Mouse (Mus musculus) kidney, embryonic 15.5 days (tissue): ENCODE data around the gene Npepl1. TPM values are rescaled to one million over a fixed set of nuclear protein-coding genes. Genes with fewer than 3 reads are reported as not detected.
A peak's percentile ranks its signal among the peaks of the same experiment; 100 is the strongest.

Experiments used
- ATAC-seq: fragments of 200-750 bp; cut with Nextera tagmentation; replicated peaks from 2 replicates; pipeline ENCODE4 v1.8.0; 2017; ENCODE audit warnings: moderate TSS enrichment; ENCODE audit not compliant: low FRiP score
- H3K27ac ChIP-seq: fragments of 300-500 bp; sonication (generic); 2 replicates; pipeline ENCODE4 v1.5.1; 2015; ENCODE audit warnings: mild to moderate bottlenecking, inconsistent platforms
- H3K27me3 ChIP-seq: fragments of 300-500 bp; sonication (generic); 2 replicates; pipeline ENCODE4 v1.6.1; 2015; ENCODE audit warnings: inconsistent platforms
- H3K36me3 ChIP-seq: fragments of 300-500 bp; sonication (generic); 2 replicates; pipeline ENCODE4 v1.6.1; 2015; ENCODE audit warnings: inconsistent platforms
- H3K4me1 ChIP-seq: fragments of 300-500 bp; sonication (generic); 2 replicates; pipeline ENCODE4 v1.6.1; 2015; ENCODE audit warnings: inconsistent platforms
- H3K4me2 ChIP-seq: fragments of 300-500 bp; sonication (generic); 2 replicates; pipeline ENCODE4 v1.6.1; 2015; ENCODE audit warnings: moderate library complexity, mild to moderate bottlenecking, inconsistent platforms
- H3K4me3 ChIP-seq: fragments of 300-500 bp; sonication (generic); replicated peaks from 2 replicates; pipeline ENCODE4 v1.5.1; 2015; ENCODE audit warnings: mild to moderate bottlenecking, inconsistent platforms
- H3K9ac ChIP-seq: fragments of 300-500 bp; sonication (generic); 2 replicates; pipeline ENCODE4 v1.6.1; 2015; ENCODE audit warnings: mild to moderate bottlenecking, inconsistent platforms
- H3K9me3 ChIP-seq: fragments of 300-500 bp; sonication (generic); replicated peaks from 2 replicates; pipeline ENCODE4 v1.6.1; 2016; ENCODE audit warnings: inconsistent platforms
- WGBS: fragments of 180-500 bp; shearing (Covaris S2); methylation state at CpG from one replicate; pipeline ENCODE4 v1.1.7; 2015; ENCODE audit warnings: mixed read lengths; 5-methylcytosine and 5-hydroxymethylcytosine counted together
- polyA plus RNA-seq: library from polyadenylated mRNA; unstranded; fragments of >200 nt; fragmentation: Nextera tagmentation; extraction: Ambion mirVana; gene quantifications from 2 replicates; pipeline ENCODE4 v1.2.1, GENCODE M21; 2015

The Npepl1 gene
- polyA plus RNA-seq: 43.1 and 48.2 TPM in 2 replicates

- Histone ChIP-seq H3K9me3 (no peaks in the 10 kb centered on the region), H3K36me3 (peaks cover 19% of the 10 kb centered on the region), H3K4me3 (peak within 1 kb of the TSS; percentile 61), H3K27me3 (peaks cover 4% of the 10 kb centered on the region; the same call in 1 of the 2 replicates), H3K9ac (peak within 1 kb of the TSS; percentile 75), H3K4me2 (peak within 1 kb of the TSS; percentile 89), H3K27ac (peak within 1 kb of the TSS; percentile 58; the same call in 1 of the 2 replicates), H3K4me1 (peaks cover 37% of the 10 kb centered on the region)
- ATAC-seq: peak; percentile 94
- WGBS: 2% methylated on average over 87 of the region's 90 CpGs
Observed at GRCm38 (mm10) chr2:174109991-174110782, at the start of gene Npepl1. Gene Npepl1 (plus strand): TSS chr2:174110349.

GRCm38 (mm10) chr2:174061219-174061618 is 48.9 kb upstream of the Npepl1 start:
- Histone ChIP-seq H3K4me1 (peaks cover 10% of the 10 kb centered on the region; the same call in 1 of the 2 replicates), H3K4me3 (no peak overlapping the region), H3K27ac (no peak overlapping the region), H3K9ac (no peak overlapping the region), H3K27me3 (no peaks in the 10 kb centered on the region), H3K4me2 (no peak overlapping the region), H3K9me3 (no peaks in the 10 kb centered on the region), H3K36me3 (no peaks in the 10 kb centered on the region)
- 61% methylated on average over 2 of the region's 2 CpGs for WGBS
- no peak for ATAC-seq

- 52% methylated on average over 6 of the region's 6 CpGs for WGBS
- Histone ChIP-seq H3K4me3 (no peak overlapping the region), H3K36me3 (no peaks in the 10 kb centered on the region), H3K9ac (no peak overlapping the region), H3K27ac (peak overlapping the region; percentile 55; the same call in 1 of the 2 replicates), H3K27me3 (no peaks in the 10 kb centered on the region), H3K4me2 (no peak overlapping the region), H3K4me1 (peaks cover 10% of the 10 kb centered on the region; the same call in 1 of the 2 replicates), H3K9me3 (no peaks in the 10 kb centered on the region)
- ATAC-seq: no peak
Observed at GRCm38 (mm10) chr2:174063074-174063473, 47.1 kb upstream of the Npepl1 start.

GRCm38 (mm10) chr2:174063527-174064211 is 46.5 kb upstream of the Npepl1 start:
- Histone ChIP-seq H3K4me2 (no peak overlapping the region), H3K4me3 (no peak overlapping the region), H3K9me3 (no peaks in the 10 kb centered on the region), H3K9ac (no peak overlapping the region), H3K4me1 (peaks cover 10% of the 10 kb centered on the region; the same call in 1 of the 2 replicates), H3K36me3 (no peaks in the 10 kb centered on the region), H3K27me3 (no peaks in the 10 kb centered on the region), H3K27ac (peak overlapping the region; percentile 55; the same call in 1 of the 2 replicates)
- WGBS: 53% methylated on average over 9 of the region's 9 CpGs
- peak; percentile 40; the same call in 1 of the 2 replicates for ATAC-seq

GRCm38 (mm10) chr2:174067793-174068419 is 42.2 kb upstream of the Npepl1 start:
- H3K4me3 ChIP-seq: no peak overlapping the region
- 59% methylated on average over 6 of the region's 6 CpGs for WGBS
- H3K4me1 ChIP-seq: peaks cover 10% of the 10 kb centered on the region; the same call in 1 of the 2 replicates
- no peak overlapping the region for H3K9ac ChIP-seq
- H3K4me2 ChIP-seq: no peak overlapping the region
- H3K27me3 ChIP-seq: peaks cover 6% of the 10 kb centered on the region; the same call in 1 of the 2 replicates
- no peaks in the 10 kb centered on the region for H3K36me3 ChIP-seq
- no peak overlapping the region for H3K27ac ChIP-seq
- H3K9me3 ChIP-seq: no peaks in the 10 kb centered on the region
- no peak for ATAC-seq

- Histone ChIP-seq H3K4me3 (no peak overlapping the region), H3K4me1 (peaks cover 7% of the 10 kb centered on the region), H3K36me3 (no peaks in the 10 kb centered on the region), H3K27me3 (peaks cover 6% of the 10 kb centered on the region; the same call in 1 of the 2 replicates), H3K4me2 (no peak overlapping the region), H3K9me3 (no peaks in the 10 kb centered on the region), H3K9ac (no peak overlapping the region), H3K27ac (no peak overlapping the region)
- no peak for ATAC-seq
- 82% methylated on average over 3 of the region's 3 CpGs for WGBS
Observed at GRCm38 (mm10) chr2:174069532-174070049, 40.6 kb upstream of the Npepl1 start.

GRCm38 (mm10) chr2:174071406-174071805 is 38.7 kb upstream of the Npepl1 start:
- peaks cover 6% of the 10 kb centered on the region; the same call in 1 of the 2 replicates for H3K27me3 ChIP-seq
- no peaks in the 10 kb centered on the region for H3K36me3 ChIP-seq
- no peak overlapping the region for H3K4me2 ChIP-seq
- no peak overlapping the region for H3K4me3 ChIP-seq
- no peak for ATAC-seq
- WGBS: 82% methylated on average over 5 of the region's 5 CpGs
- no peak overlapping the region for H3K9ac ChIP-seq
- H3K27ac ChIP-seq: no peak overlapping the region
- H3K9me3 ChIP-seq: no peaks in the 10 kb centered on the region
- peaks cover 17% of the 10 kb centered on the region for H3K4me1 ChIP-seq

- no peaks in the 10 kb centered on the region for H3K36me3 ChIP-seq
- H3K9ac ChIP-seq: no peak overlapping the region
- 61% methylated on average over 5 of the region's 5 CpGs for WGBS
- no peak overlapping the region for H3K27ac ChIP-seq
- H3K4me1 ChIP-seq: peaks cover 31% of the 10 kb centered on the region
- ATAC-seq: no peak
- peaks cover 6% of the 10 kb centered on the region; the same call in 1 of the 2 replicates for H3K27me3 ChIP-seq
- H3K9me3 ChIP-seq: no peaks in the 10 kb centered on the region
- no peak overlapping the region for H3K4me2 ChIP-seq
- no peak overlapping the region for H3K4me3 ChIP-seq
Observed at GRCm38 (mm10) chr2:174073156-174073790, 36.9 kb upstream of the Npepl1 start.

GRCm38 (mm10) chr2:174074621-174075020 is 35.5 kb upstream of the Npepl1 start:
- Histone ChIP-seq H3K4me1 (peaks cover 35% of the 10 kb centered on the region), H3K4me3 (peak overlapping the region; percentile 65), H3K9me3 (no peaks in the 10 kb centered on the region), H3K9ac (peak overlapping the region; percentile 43), H3K27ac (peak overlapping the region; percentile 97), H3K4me2 (peak overlapping the region; percentile 83), H3K27me3 (peaks cover 6% of the 10 kb centered on the region; the same call in 1 of the 2 replicates), H3K36me3 (no peaks in the 10 kb centered on the region)
- WGBS: 2% methylated on average over 7 of the region's 13 CpGs
- ATAC-seq: no peak

GRCm38 (mm10) chr2:174075072-174075570 is 35.0 kb upstream of the Npepl1 start:
- peak overlapping the region; percentile 43 for H3K9ac ChIP-seq
- WGBS: 2% methylated on average over 22 of the region's 22 CpGs
- peak overlapping the region; percentile 97 for H3K27ac ChIP-seq
- peak overlapping the region; percentile 83 for H3K4me2 ChIP-seq
- peaks cover 35% of the 10 kb centered on the region for H3K4me1 ChIP-seq
- H3K36me3 ChIP-seq: no peaks in the 10 kb centered on the region
- peak overlapping the region; percentile 65 for H3K4me3 ChIP-seq
- H3K27me3 ChIP-seq: peaks cover 6% of the 10 kb centered on the region; the same call in 1 of the 2 replicates
- no peak for ATAC-seq
- no peaks in the 10 kb centered on the region for H3K9me3 ChIP-seq
